ENCODE assay signal across 8 mouse cellular contexts in genomic region chr10:94147756-94148531, GRCm38 (mm10). TPM values are rescaled to one million over a fixed set of nuclear protein-coding genes. Genes with fewer than 3 reads are reported as not detected.
A peak's percentile ranks its signal among the peaks of the same experiment; 100 is the strongest.
DNase-seq lines count a peak whose midpoint lies in the region; ATAC-seq and TF ChIP-seq lines count a peak whose summit lies in the region.

TSS of gene Nr2c1 (plus strand) at chr10:94148023.

- peak; percentile 51 for DNase-seq in c-Kit-positive CD71-positive TER-119-positive erythroid progenitor cells, embryonic 14.5 days (ENCODE audit: low spot score)
- DNase-seq in forebrain, embryonic 14.5 days (ENCODE audit: low spot score) = peak; percentile 89
- DNase-seq in heart, postnatal 14 days = peak; percentile 92 to 94
- DNase-seq in layer of hippocampus, adult 11-12 months (ENCODE audit: low spot score) = peak; percentile 93
- DNase-seq in liver, postnatal 0 days = peak; percentile 88
- peak; percentile 81 for DNase-seq in telencephalon, adult 2 months (ENCODE audit: low read depth, low spot score)

- H3K9ac ChIP-seq in ES-Bruce4 (ENCODE audit: low read depth, poor library complexity, severe bottlenecking) = peak within 1 kb of the TSS; percentile 86
- peak within 1 kb of the TSS; percentile 94 for H3K9ac ChIP-seq in forebrain, embryonic 14.5 days (ENCODE audit: low read length)
- peak within 1 kb of the TSS; percentile 90 for H3K9ac ChIP-seq in liver, postnatal 0 days (replicated peaks)
- peak within 1 kb of the TSS; percentile 92 for H3K9ac ChIP-seq in neural tube, embryonic 13.5 days

- TF ChIP-seq EP300 in ES-Bruce4 (IDR thresholded peaks at IDR 0.05; ENCODE audit: insufficient read depth, low read depth, low read length) = no peak
- TF ChIP-seq EP300 in liver, postnatal 0 days (IDR thresholded peaks at IDR 0.05; ENCODE audit: low read depth) = no peak

- peak within 1 kb of the TSS; percentile 64 for H3K4me2 ChIP-seq in forebrain, embryonic 14.5 days (ENCODE audit: low read length)
- peak within 1 kb of the TSS; percentile 89 for H3K4me2 ChIP-seq in liver, postnatal 0 days (ENCODE audit: low read depth, low read length)
- peak within 1 kb of the TSS; percentile 69 for H3K4me2 ChIP-seq in neural tube, embryonic 13.5 days

- intact Hi-C loops in heart, postnatal 14 days (cut with DNase I) = no loop called here

- no peak within 1 kb of the TSS for H3K27ac ChIP-seq in ES-Bruce4 (ENCODE audit: insufficient read depth, low read length)
- peak within 1 kb of the TSS; percentile 74 for H3K27ac ChIP-seq in forebrain, embryonic 14.5 days (ENCODE audit: low read depth, low read length)
- peak within 1 kb of the TSS; percentile 100 for H3K27ac ChIP-seq in liver, postnatal 0 days (ENCODE audit: low read depth)
- peak within 1 kb of the TSS; percentile 89 for H3K27ac ChIP-seq in neural tube, embryonic 13.5 days (replicated peaks)

- no peak for TF ChIP-seq POLR2A in ES-Bruce4 (IDR thresholded peaks at IDR 0.05; ENCODE audit: insufficient read depth, low read length)

- H3K4me1 ChIP-seq in ES-Bruce4 (ENCODE audit: control insufficient read depth, insufficient read depth, low read length) = peaks cover 2% of the 10 kb centered on the region
- peaks cover 6% of the 10 kb centered on the region; the same call in 1 of the 2 replicates for H3K4me1 ChIP-seq in forebrain, embryonic 14.5 days (ENCODE audit: control insufficient read depth, insufficient read depth, low read length)
- H3K4me1 ChIP-seq in liver, postnatal 0 days (ENCODE audit: insufficient read depth) = peaks cover 18% of the 10 kb centered on the region
- H3K4me1 ChIP-seq in neural tube, embryonic 13.5 days (replicated peaks) = peaks cover 40% of the 10 kb centered on the region

- H3K36me3 ChIP-seq in ES-Bruce4 (ENCODE audit: control insufficient read depth, insufficient read depth, low read length, poor library complexity, severe bottlenecking) = no peaks in the 10 kb centered on the region
- no peaks in the 10 kb centered on the region for H3K36me3 ChIP-seq in forebrain, embryonic 14.5 days (ENCODE audit: control insufficient read depth, insufficient read depth, low read length)
- H3K36me3 ChIP-seq in liver, postnatal 0 days (replicated peaks; ENCODE audit: insufficient read depth, low read length) = peaks cover 5% of the 10 kb centered on the region; the same call in 1 of the 2 replicates
- H3K36me3 ChIP-seq in neural tube, embryonic 13.5 days = no peaks in the 10 kb centered on the region

- ATAC-seq in forebrain, embryonic 14.5 days = peak; percentile 92
- peak; percentile 92 for ATAC-seq in liver, postnatal 0 days
- ATAC-seq in neural tube, embryonic 13.5 days (ENCODE audit: low read depth) = peak; percentile 93

- no peaks in the 10 kb centered on the region for H3K27me3 ChIP-seq in ES-Bruce4 (ENCODE audit: control insufficient read depth, insufficient read depth, low read length, poor library complexity, severe bottlenecking)
- H3K27me3 ChIP-seq in forebrain, embryonic 14.5 days (replicated peaks; ENCODE audit: control insufficient read depth, insufficient read depth, low read length) = no peaks in the 10 kb centered on the region
- H3K27me3 ChIP-seq in liver, postnatal 0 days (ENCODE audit: insufficient read depth, low read length) = no peaks in the 10 kb centered on the region
- H3K27me3 ChIP-seq in neural tube, embryonic 13.5 days = no peaks in the 10 kb centered on the region

- H3K4me3 ChIP-seq in ES-Bruce4 (ENCODE audit: low read depth, low read length) = peak within 1 kb of the TSS; percentile 77
- peak within 1 kb of the TSS; percentile 90 for H3K4me3 ChIP-seq in forebrain, embryonic 14.5 days (ENCODE audit: low read depth, low read length)
- peak within 1 kb of the TSS; percentile 86 for H3K4me3 ChIP-seq in liver, postnatal 0 days (ENCODE audit: low read depth, low read length)
- peak within 1 kb of the TSS; percentile 90 for H3K4me3 ChIP-seq in neural tube, embryonic 13.5 days

- WGBS in forebrain, embryonic 14.5 days = under 1% methylated on average over 63 of the region's 64 CpGs
- under 1% methylated on average over 64 of the region's 64 CpGs for WGBS in liver, postnatal 0 days (ENCODE audit: insufficient replicate concordance)
- under 1% methylated on average over 64 of the region's 64 CpGs for WGBS in neural tube, embryonic 13.5 days

- H3K9me3 ChIP-seq in ES-Bruce4 (replicated peaks; ENCODE audit: control insufficient read depth, insufficient read depth, low read length, poor library complexity, severe bottlenecking) = no peaks in the 10 kb centered on the region
- H3K9me3 ChIP-seq in forebrain, embryonic 14.5 days (replicated peaks; ENCODE audit: control insufficient read depth, low read length) = no peaks in the 10 kb centered on the region
- no peaks in the 10 kb centered on the region for H3K9me3 ChIP-seq in liver, postnatal 0 days (ENCODE audit: low read length)
- H3K9me3 ChIP-seq in neural tube, embryonic 13.5 days = no peaks in the 10 kb centered on the region

- TF ChIP-seq CTCF in ES-Bruce4 (IDR thresholded peaks at IDR 0.05; ENCODE audit: low read depth, low read length) = peak; percentile 42
- peak; percentile 69 for TF ChIP-seq CTCF in liver, postnatal 0 days (IDR thresholded peaks at IDR 0.05; ENCODE audit: low read depth)

RNA-seq across cellular contexts. Expression of gene Nr2c1, which starts in this region (rescaled TPM):
- 8.8 and 9.2 TPM in 2 replicates for polyA plus RNA-seq in ES-Bruce4 (2011; ENCODE audit: insufficient read depth, insufficient read length, low read depth, missing spikeins)
- polyA plus RNA-seq in forebrain, embryonic 14.5 days (2014; fragmentation: Nextera tagmentation; extraction: Ambion mirVana) = 7.6 and 8.0 TPM in 2 replicates
- total RNA-seq in heart, postnatal 14 days (2021) = 1 to 10 TPM; 8.2 to 9.8 TPM
- polyA plus RNA-seq in liver, postnatal 0 days (2015; fragmentation: Nextera tagmentation; extraction: Ambion mirVana) = 2.4 and 2.9 TPM in 2 replicates
- 8.3 and 9.7 TPM in 2 replicates for polyA plus RNA-seq in neural tube, embryonic 13.5 days (2015; fragmentation: Nextera tagmentation; extraction: Ambion mirVana)
